Mouse (Mus musculus) spleen, embryonic (tissue): ENCODE data around the gene Pla1a.

Experiments
- CTCF ChIA-PET: fragments of 350-600 bp; sonication (Branson Sonifier 250); formaldehyde crosslinking; loops from one replicate; lab custom pipeline; 2022; lab: Charles Lee

Pla1a gene

GRCm38 (mm10) chr16:38392126-38392894, 40.6 kb downstream of the Pla1a start:
- CTCF ChIA-PET: no interaction called here

- CTCF ChIA-PET: no interaction called here
Measured at GRCm38 (mm10) chr16:38390322-38390721, 42.6 kb downstream of the Pla1a start.

GRCm38 (mm10) chr16:38389284-38389893, 43.6 kb downstream of the Pla1a start:
- CTCF ChIA-PET: no interaction called here

- CTCF ChIA-PET: no interaction called here
Measured at GRCm38 (mm10) chr16:38388757-38389156, 44.2 kb downstream of the Pla1a start.

GRCm38 (mm10) chr16:38387389-38387788, 45.6 kb downstream of the Pla1a start:
- CTCF ChIA-PET: no interaction called here

GRCm38 (mm10) chr16:38385700-38386099, 47.2 kb downstream of the Pla1a start:
- CTCF ChIA-PET: no interaction called here

GRCm38 (mm10) chr16:38385184-38385634, 47.7 kb downstream of the Pla1a start:
- CTCF ChIA-PET: no interaction called here

GRCm38 (mm10) chr16:38383683-38384082, 49.3 kb downstream of the Pla1a start:
- CTCF ChIA-PET: no interaction called here

GRCm38 (mm10) chr16:38379926-38380325, 53.0 kb downstream of the Pla1a start:
- CTCF ChIA-PET: interaction anchor here (0.7 kb wide), 3 partner anchors 27 to 141 kb away, joined by 6 to 12 read pairs (median 8); no protein-coding TSS in a partner anchor

GRCm38 (mm10) chr16:38379493-38379892, 53.5 kb downstream of the Pla1a start:
- CTCF ChIA-PET: interaction anchor here (0.6 to 0.7 kb wide), 3 partner anchors 78 to 142 kb away, joined by 3 to 8 read pairs (median 6); no protein-coding TSS in a partner anchor

- CTCF ChIA-PET: interaction anchor here (0.6 to 0.7 kb wide), 3 partner anchors 78 to 142 kb away, joined by 3 to 8 read pairs (median 6); no protein-coding TSS in a partner anchor
Measured at GRCm38 (mm10) chr16:38379088-38379487, 53.9 kb downstream of the Pla1a start.

- CTCF ChIA-PET: no interaction called here
Measured at GRCm38 (mm10) chr16:38378591-38378990, 54.4 kb downstream of the Pla1a start.

- CTCF ChIA-PET: no interaction called here
Measured at GRCm38 (mm10) chr16:38377546-38377945, 55.4 kb downstream of the Pla1a start.

GRCm38 (mm10) chr16:38376841-38377249, 56.1 kb downstream of the Pla1a start:
- CTCF ChIA-PET: interaction anchor here (0.8 to 1.1 kb wide), 3 partner anchors 23 to 107 kb away, joined by 3 to 4 read pairs (median 3); no protein-coding TSS in a partner anchor

GRCm38 (mm10) chr16:38376163-38376840, 56.6 kb downstream of the Pla1a start:
- CTCF ChIA-PET: interaction anchor here (0.6 to 1.1 kb wide), 4 partner anchors 23 to 130 kb away, joined by 3 to 9 read pairs (median 4); no protein-coding TSS in a partner anchor

GRCm38 (mm10) chr16:38375182-38375581, 57.8 kb downstream of the Pla1a start:
- CTCF ChIA-PET: interaction anchor here (0.7 kb wide), 1 partner anchor 127 kb away, joined by 5 read pairs; no protein-coding TSS in a partner anchor

- CTCF ChIA-PET: no interaction called here
Measured at GRCm38 (mm10) chr16:38374379-38375140, 58.4 kb downstream of the Pla1a start.

- CTCF ChIA-PET: no interaction called here
Measured at GRCm38 (mm10) chr16:38373941-38374340, 59.0 kb downstream of the Pla1a start.

GRCm38 (mm10) chr16:38373439-38373838, 59.5 kb downstream of the Pla1a start:
- CTCF ChIA-PET: interaction anchor here (0.6 kb wide), 1 partner anchor 327 kb away, joined by 8 read pairs; no protein-coding TSS in a partner anchor

- CTCF ChIA-PET: interaction anchor here (0.6 kb wide), 1 partner anchor 327 kb away, joined by 8 read pairs; no protein-coding TSS in a partner anchor
Measured at GRCm38 (mm10) chr16:38372876-38373275, 60.1 kb downstream of the Pla1a start.
